Mouse (Mus musculus) lung, postnatal 14 days (tissue): Measurements from ENCODE around the gene Gcc2.
A peak's percentile ranks its signal among the peaks of the same experiment; 100 is the strongest.
"Not testable (repeated sequence)": the region's sequence is repeated elsewhere in the genome, so short reads cannot be mapped to it uniquely, and the experiment has no call there.

Experiments
- DNase-seq: peaks from one replicate; pipeline ENCODE4 v3.0.0; 2021

Gcc2 gene

GRCm38 (mm10) chr10:58231779-58232640, 23.3 kb upstream of the Gcc2 start:
- peak; percentile 69 for DNase-seq

- not testable (repeated sequence) for DNase-seq
Measured at GRCm38 (mm10) chr10:58232641-58232969, 22.7 kb upstream of the Gcc2 start, which contains the start of gene Duxf3. Gene Duxf3 (minus strand): TSS chr10:58232675.

- not testable (repeated sequence) for DNase-seq
Measured at GRCm38 (mm10) chr10:58233054-58233739, 22.1 kb upstream of the Gcc2 start.

GRCm38 (mm10) chr10:58233740-58234121, 21.6 kb upstream of the Gcc2 start:
- not testable (repeated sequence) for DNase-seq

GRCm38 (mm10) chr10:58234985-58235384, 20.3 kb upstream of the Gcc2 start:
- not testable (repeated sequence) for DNase-seq

GRCm38 (mm10) chr10:58236613-58237012, 18.7 kb upstream of the Gcc2 start, which contains the start of gene Gm4981:
Gene Gm4981 (minus strand): TSS chr10:58236701.
- DNase-seq: no peak

GRCm38 (mm10) chr10:58238984-58239740, 16.1 kb upstream of the Gcc2 start:
- peak; percentile 54 for DNase-seq

GRCm38 (mm10) chr10:58249535-58249934, 5.8 kb upstream of the Gcc2 start:
- no peak for DNase-seq

- DNase-seq: no peak
Measured at GRCm38 (mm10) chr10:58254635-58255175, 592 bp upstream of the Gcc2 start.

- DNase-seq: peak; percentile 41
Measured at GRCm38 (mm10) chr10:58255954-58256353, 657 bp downstream of the Gcc2 start.

GRCm38 (mm10) chr10:58258466-58258865, 3.2 kb downstream of the Gcc2 start:
- no peak for DNase-seq

- DNase-seq: no peak
Measured at GRCm38 (mm10) chr10:58282238-58282637, 26.9 kb downstream of the Gcc2 start.

GRCm38 (mm10) chr10:58290742-58291141, 35.4 kb downstream of the Gcc2 start:
- no peak for DNase-seq

GRCm38 (mm10) chr10:58294246-58294645, 38.9 kb downstream of the Gcc2 start:
- DNase-seq: no peak

- DNase-seq: no peak
Measured at GRCm38 (mm10) chr10:58295605-58296004, 40.3 kb downstream of the Gcc2 start.

- DNase-seq: no peak
Measured at GRCm38 (mm10) chr10:58304996-58305395, 49.7 kb downstream of the Gcc2 start.

GRCm38 (mm10) chr10:58306897-58307296, 51.6 kb downstream of the Gcc2 start:
- no peak for DNase-seq

- DNase-seq: no peak
Measured at GRCm38 (mm10) chr10:58310791-58311190, 55.5 kb downstream of the Gcc2 start.

GRCm38 (mm10) chr10:58312887-58313286, 57.6 kb downstream of the Gcc2 start:
- no peak for DNase-seq

GRCm38 (mm10) chr10:58320881-58321280, 65.6 kb downstream of the Gcc2 start:
- no peak for DNase-seq

GRCm38 (mm10) chr10:58322361-58323027, 67.2 kb downstream of the Gcc2 start:
- no peak for DNase-seq
